ENCODE assay signal across 8 mouse cellular contexts in the genomic region with DNA sequence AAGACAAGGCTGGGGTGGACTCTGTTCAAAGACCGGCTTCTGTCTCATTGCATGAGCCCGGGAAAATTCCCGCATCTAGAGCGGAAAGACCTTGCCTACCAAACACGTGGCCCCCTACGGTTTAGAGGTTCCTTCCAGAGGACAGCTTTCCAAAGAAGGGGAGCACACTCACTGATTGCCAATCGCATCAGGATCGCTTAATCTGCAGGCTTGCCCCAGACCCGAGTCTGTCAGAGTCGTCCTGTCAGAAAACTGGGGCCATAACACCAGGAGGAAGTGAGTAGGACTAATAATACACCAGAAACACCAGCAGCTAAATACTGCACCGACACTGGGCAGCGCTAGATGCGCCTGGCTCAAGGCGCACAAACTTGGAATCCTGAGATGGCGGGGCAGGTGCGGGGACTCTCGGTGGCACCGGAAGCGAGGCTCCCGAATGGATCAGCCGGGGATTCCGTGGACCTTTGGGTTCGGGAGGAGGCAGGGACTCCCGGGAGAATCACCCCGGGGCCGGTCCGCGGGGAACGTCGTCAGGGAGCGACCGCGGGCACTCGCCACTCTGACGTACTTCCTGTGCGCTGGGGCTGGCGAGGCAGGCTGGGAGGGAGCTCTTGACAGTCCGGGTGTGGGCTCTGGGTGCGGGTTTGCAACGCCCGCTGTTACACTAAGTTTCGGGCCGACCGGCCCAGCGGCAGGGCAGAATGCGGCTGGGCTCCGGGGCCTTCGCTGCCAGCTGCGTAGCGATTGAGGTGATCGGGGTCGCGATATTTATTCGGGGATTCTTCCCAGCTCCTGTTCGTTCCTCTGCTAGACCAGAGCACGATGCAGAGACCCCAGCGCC. TPM values are rescaled to one million over a fixed set of nuclear protein-coding genes. Genes with fewer than 3 reads are reported as not detected.
DNase-seq lines count a peak whose midpoint lies in the region; ATAC-seq lines count a peak whose summit lies in the region.

Gene Pigg, plus strand, starts transcription at position 386 of the 841 bp plus-strand sequence.

- under 1% methylated on average over 56 of the region's 57 CpGs for WGBS in hindbrain, embryonic 16.5 days
- WGBS in macrophage (ENCODE audit: missing documents): under 1% methylated on average over 57 of the region's 57 CpGs

- H3K36me3 ChIP-seq in hindbrain, embryonic 16.5 days (ENCODE audit: control insufficient read depth, insufficient read depth, low read length): no peaks in the 10 kb centered on the region
- H3K36me3 ChIP-seq in macrophage (ENCODE audit: inconsistent target): peaks cover 2% of the 10 kb centered on the region; the same call in 1 of the 2 replicates

- peak; percentile 85 for DNase-seq in T-cell, adult 2 months (ENCODE audit: low spot score)
- peak; percentile 94 to 95 for DNase-seq in cerebellum, postnatal 36 days
- peak; percentile 92 for DNase-seq in gastrocnemius, adult 18-20 months (ENCODE audit: low spot score)
- DNase-seq in left cerebral cortex, adult 18-20 months (ENCODE audit: low spot score in 2 of 2): peak; percentile 96
- peak; percentile 96 for DNase-seq in right cerebral cortex, adult 18-20 months
- peak; percentile 76 for DNase-seq in urinary bladder, postnatal 10 days (ENCODE audit: low spot score)

- peak within 1 kb of the TSS; percentile 93 for H3K4me2 ChIP-seq in hindbrain, embryonic 16.5 days (ENCODE audit: low read length)

- ATAC-seq in hindbrain, embryonic 16.5 days: peak; percentile 99

- peak within 1 kb of the TSS; percentile 86 for H3K4me3 ChIP-seq in hindbrain, embryonic 16.5 days (ENCODE audit: low read length)
- H3K4me3 ChIP-seq in macrophage (ENCODE audit: inconsistent target): peak within 1 kb of the TSS; percentile 85

- H3K79me2 ChIP-seq in macrophage (ENCODE audit: inconsistent target): peaks cover 11% of the 10 kb centered on the region

- H3K9ac ChIP-seq in hindbrain, embryonic 16.5 days (ENCODE audit: low read depth, low read length): peak within 1 kb of the TSS; percentile 85

- H3K27me3 ChIP-seq in hindbrain, embryonic 16.5 days (replicated peaks; ENCODE audit: control insufficient read depth, insufficient read depth, low read length): no peaks in the 10 kb centered on the region

- peaks cover 5% of the 10 kb centered on the region for H3K4me1 ChIP-seq in hindbrain, embryonic 16.5 days (ENCODE audit: control insufficient read depth, insufficient read depth, low read depth, low read length)

- peak within 1 kb of the TSS; percentile 82 for H3K27ac ChIP-seq in hindbrain, embryonic 16.5 days (ENCODE audit: low read depth, low read length)
- peak within 1 kb of the TSS; percentile 73 for H3K27ac ChIP-seq in macrophage

- no peaks in the 10 kb centered on the region; the same call in 1 of the 2 replicates for H3K9me3 ChIP-seq in hindbrain, embryonic 16.5 days (ENCODE audit: control insufficient read depth, low read length)

RNA-seq across cellular contexts. Expression of gene Pigg, which starts in this region (rescaled TPM):
- 1 to 10 TPM; 4.2 to 4.5 TPM for total RNA-seq in gastrocnemius, adult 18-20 months (2021)
- polyA plus RNA-seq in hindbrain, embryonic 16.5 days (2015; fragmentation: Nextera tagmentation; extraction: Ambion mirVana): 5.1 and 5.3 TPM in 2 replicates
- total RNA-seq in left cerebral cortex, adult 18-20 months (2021): 10 to 100 TPM; 12.4 to 13.0 TPM
- 10 to 100 TPM in 23 of 26 experiments, 1 to 10 TPM in 3; 6.7 to 18.7 (median 14.1) TPM for total RNA-seq in macrophage (2018; cell fraction: chromatin; rRNA removed)
- total RNA-seq in macrophage (2018; cell fraction: cytosol; rRNA removed): 1 to 10 TPM; 5.0 to 9.7 (median 6.8) TPM
- total RNA-seq in macrophage (2018; cell fraction: nucleus; rRNA removed): 10 to 100 TPM; 11.1 to 21.1 (median 15.1) TPM
- polyA plus RNA-seq in macrophage (2018): 6.0 to 9.1 TPM (median 6.8 TPM) in 3 replicates

Comparison
In these comparisons a context has a peak if more than half of its experiments do, and no peak if none do; other contexts are left out.
1. Peak in every context shown above with its lines: DNase-seq, ATAC-seq, H3K4me3 ChIP-seq and H3K27ac ChIP-seq.